Mouse (Mus musculus) regulatory T cell (primary cell): ENCODE results near the gene Cyp2d10.

Experiments
- in situ Hi-C: fragments of 300-600 bp; cut with MboI, MseI; formaldehyde crosslinking; loops from one replicate; pipeline ENCODE4 v1.15.1; 2025; ENCODE audit warnings: high pct_unique_total_duplicates

The Cyp2d10 gene

DNA sequence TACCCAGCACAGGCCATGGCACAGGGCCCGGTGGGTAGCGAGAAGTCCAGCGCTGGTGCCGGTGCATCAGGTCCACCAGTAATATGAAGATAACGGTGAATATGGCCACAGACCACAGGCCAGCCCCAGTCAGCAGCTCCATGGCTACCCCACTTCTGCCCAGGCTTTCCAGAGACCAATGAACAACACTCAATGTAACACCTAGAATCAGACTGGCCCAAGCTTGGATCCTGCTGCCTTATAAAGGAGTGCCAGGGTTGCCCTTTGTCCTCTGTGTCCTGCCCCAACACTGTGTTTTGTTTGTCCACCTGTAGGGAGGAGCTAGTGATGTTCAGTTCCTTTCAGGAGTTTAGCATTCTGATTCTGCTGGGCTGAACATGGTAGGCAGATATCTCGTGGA is at the start of gene Cyp2d10:
Gene Cyp2d10, minus strand, starts transcription at position 215 of the 400 bp plus-strand sequence.
- in situ Hi-C loops: no loop called here

DNA sequence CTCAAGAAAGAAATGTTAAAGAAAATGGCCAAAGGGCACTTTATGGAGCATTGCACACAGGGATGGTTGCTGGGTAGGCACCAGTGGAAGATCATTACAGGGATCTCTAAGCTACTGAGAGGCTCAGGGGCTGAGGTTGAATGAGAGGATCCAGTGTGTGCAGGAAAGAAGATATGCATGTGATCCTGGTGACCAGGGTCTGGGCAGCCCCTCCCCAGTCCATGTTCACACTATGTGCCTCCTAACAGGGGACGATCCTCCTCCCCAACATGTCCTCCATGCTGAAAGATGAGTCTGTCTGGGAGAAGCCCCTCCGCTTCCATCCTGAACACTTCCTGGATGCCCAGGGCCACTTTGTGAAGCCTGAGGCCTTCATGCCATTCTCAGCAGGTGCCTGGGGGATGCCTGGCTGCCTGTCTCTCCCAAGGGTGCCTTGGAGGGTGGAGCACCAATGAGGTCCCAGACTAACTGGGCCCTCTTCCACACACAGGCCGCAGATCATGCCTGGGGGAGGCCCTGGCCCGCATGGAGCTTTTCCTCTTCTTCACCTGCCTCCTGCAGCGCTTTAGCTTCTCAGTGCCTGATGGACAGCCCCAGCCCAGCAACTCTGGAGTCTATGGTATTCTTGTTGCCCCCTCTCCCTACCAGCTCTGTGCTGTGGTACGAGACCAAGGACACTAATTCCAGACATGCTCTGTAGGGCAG is 49.2 kb upstream of the Cyp2d10 start:
- in situ Hi-C loops: loop anchor here (10.0 kb wide), 1 partner anchor 329 kb away; no protein-coding TSS in a partner anchor

DNA sequence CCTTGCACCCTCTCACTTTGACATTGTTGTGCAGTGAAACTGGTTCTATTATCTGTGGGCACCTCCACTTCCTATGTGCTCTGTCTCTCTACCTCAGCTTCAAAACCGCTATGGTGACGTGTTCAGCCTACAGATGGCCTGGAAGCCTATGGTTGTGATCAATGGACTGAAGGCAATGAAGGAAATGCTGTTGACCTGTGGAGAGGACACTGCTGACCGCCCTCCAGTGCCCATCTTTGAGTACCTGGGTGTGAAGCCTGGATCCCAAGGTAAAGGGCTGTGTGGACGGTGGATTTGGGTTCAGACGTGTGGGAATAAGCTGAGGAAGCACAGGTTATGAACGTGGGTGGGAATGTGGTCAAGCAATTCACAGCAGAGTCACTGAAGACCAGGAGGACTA is 46.5 kb upstream of the Cyp2d10 start:
- in situ Hi-C loops: loop anchor here (5.0 to 10.0 kb wide), 2 partner anchors 61 to 331 kb away; partner anchors contain the start of gene Cyp2d11

DNA sequence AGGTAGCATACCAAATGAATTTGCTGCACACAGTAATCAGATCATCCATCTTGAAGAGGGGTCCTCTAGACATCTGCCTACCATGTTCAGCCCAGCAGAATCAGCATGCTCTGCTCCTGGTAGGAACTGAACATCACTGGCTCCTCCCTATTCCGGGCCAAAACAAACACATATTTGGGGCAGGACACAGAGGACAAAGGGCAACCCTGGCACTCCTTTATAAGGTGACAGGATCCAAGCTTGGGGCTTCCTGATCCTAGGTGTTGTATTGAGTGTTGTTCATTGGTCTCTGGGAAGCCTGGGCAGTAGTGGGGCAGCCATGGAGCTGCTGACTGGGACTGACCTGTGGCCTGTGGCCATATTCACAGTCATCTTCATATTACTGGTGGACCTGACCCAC is 45.1 kb upstream of the Cyp2d10 start:
- in situ Hi-C loops: loop anchor here (5.0 to 10.0 kb wide), 2 partner anchors 60 to 333 kb away; partner anchors contain the start of gene Cyp2d11

GRCm38 (mm10) chr15:82450045-82450444 is 43.0 kb upstream of the Cyp2d10 start:
- in situ Hi-C loops: loop anchor here (5.0 to 10.0 kb wide), 2 partner anchors 58 to 335 kb away; partner anchors contain the start of gene Cyp2d11

DNA sequence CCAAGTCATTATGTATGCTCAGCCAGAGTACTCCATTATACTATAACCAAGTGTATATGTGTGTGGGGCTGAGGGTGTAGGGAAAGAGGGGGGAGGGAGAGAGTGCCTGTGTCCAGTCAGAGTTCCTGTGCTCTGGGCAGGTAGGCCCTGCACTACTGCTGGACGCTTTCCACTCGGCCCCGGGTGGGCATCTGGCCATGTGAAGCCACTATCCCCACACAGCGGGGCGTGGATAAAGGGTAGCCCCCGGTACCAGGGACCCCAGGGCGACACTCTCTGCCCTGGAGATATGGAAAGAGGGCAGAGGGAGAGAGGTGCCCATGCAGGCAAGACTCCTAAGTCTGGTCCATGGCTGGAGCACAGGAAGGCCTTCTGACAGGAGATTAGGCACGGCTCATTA is 38.2 kb upstream of the Cyp2d10 start:
- in situ Hi-C loops: no loop called here

GRCm38 (mm10) chr15:82443658-82444057 is 36.7 kb upstream of the Cyp2d10 start:
- in situ Hi-C loops: no loop called here

DNA sequence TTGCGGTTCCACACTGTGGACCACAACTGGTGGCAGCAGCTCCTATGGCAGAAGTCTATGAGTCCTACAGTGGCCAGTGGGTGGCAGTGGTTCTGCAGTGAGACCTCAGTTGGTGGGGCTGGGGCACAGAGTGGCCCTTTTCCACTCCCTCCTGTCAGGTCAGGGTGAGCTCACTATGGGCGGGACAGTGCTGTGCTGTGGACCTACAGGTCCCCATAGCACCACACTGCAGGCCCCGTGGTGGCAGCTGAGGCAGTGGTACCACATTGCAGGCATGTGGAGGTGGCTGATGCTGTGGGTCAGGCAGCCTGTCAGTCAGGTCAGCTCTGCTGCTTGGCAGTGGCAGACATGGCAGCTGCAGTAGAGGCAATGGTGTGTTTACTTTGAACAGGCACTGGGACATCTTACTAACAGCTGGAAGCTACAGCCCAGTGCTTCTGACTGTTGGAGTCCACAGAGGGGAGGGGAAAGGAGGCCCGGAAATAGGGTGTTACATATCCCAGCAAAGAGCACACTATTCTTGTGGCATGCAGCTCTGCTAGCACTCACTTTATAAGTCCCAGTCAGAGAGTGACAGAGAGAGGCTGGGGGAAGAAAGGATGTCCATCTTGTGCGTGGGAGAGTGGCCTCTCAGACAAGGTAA is 31.1 kb upstream of the Cyp2d10 start:
- in situ Hi-C loops: no loop called here

DNA sequence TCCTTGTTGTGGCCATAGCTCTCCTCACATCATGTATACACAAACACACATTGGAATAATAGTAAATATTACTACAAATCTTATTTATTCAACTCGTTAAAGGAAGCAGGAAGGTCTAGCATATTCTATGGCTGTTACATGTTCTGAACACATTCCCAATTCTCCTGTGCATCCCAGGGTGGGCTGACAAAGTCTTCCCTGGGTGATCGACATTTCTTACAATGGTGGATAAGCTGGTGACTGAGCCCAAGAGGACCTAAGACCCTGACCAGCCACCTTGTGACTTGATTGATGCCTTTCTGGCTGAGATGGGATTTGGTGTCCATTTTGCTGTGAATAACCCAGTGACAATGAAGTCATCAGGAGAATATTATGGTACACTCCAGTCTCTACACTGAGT is 28.6 kb upstream of the Cyp2d10 start:
- in situ Hi-C loops: no loop called here

- in situ Hi-C loops: no loop called here
Measured at GRCm38 (mm10) chr15:82435011-82435410, 28.0 kb upstream of the Cyp2d10 start.

- in situ Hi-C loops: no loop called here
Measured at GRCm38 (mm10) chr15:82434541-82434940, 27.5 kb upstream of the Cyp2d10 start.

DNA sequence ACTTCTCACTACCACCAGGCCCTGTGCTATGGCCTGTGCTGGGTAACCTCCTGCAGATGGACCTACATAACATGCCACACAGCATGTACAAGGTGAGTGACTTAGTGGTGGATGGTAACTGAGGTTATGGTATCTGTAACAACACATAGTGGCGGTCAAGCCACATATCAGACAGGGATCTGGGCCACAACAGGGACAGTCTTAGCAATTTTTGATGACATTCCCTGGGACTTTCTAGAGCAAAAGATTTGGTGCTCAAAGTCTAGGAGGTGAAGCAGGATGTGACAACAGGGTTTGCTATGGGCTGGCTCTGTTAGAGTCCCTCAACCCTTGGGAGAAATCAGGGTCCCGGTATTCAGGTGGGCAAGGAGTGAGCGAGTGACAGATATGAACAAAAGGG is 26.6 kb upstream of the Cyp2d10 start:
- in situ Hi-C loops: no loop called here

DNA sequence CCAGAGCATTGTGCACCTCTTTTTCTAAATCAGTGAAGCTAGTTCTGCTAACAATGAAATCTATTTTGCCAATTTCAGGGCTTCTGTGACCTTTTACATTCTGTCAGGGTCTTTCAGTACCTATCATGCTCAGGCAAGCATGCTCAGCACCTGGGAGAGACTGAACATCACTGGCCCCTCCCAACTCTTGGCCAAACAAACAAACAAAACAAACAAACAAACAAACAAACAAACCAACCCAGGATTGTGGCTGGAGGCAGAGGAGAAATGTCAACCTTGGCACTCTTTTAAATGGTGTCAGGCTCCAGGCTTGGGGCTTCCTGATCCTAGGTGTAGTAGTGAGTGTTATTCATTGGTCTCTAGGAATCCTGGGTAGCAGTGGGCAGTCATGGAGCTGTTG is 26.1 kb upstream of the Cyp2d10 start, which contains the start of gene Cyp2d9:
Gene Cyp2d9, plus strand, starts transcription at position 301 of the 400 bp plus-strand sequence.
- in situ Hi-C loops: no loop called here

DNA sequence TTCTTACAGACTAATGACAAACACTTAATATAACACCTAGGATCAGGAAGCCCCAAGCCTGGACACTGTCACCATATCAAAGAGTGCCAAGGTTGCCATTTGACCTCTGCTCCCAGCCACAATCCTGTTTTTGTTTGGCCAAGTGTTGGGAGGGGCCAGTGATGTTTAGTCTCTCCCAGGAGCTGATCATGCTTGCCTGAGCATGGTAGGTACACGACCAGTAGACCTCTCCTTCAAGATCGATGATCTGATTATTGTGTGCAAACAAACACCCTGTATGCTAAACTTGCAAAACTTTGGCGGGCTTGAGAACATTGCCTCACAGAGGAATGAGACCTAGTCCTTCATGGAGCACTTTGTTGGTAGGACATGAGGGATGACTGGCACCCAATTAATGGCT is 16.5 kb upstream of the Cyp2d10 start:
- in situ Hi-C loops: loop anchor here (10.0 kb wide), 1 partner anchor 961 kb away; no protein-coding TSS in a partner anchor

- in situ Hi-C loops: loop anchor here (10.0 kb wide), 1 partner anchor 962 kb away; no protein-coding TSS in a partner anchor
Measured at GRCm38 (mm10) chr15:82422935-82423334, 15.9 kb upstream of the Cyp2d10 start.

GRCm38 (mm10) chr15:82418616-82419015 is 11.6 kb upstream of the Cyp2d10 start:
- in situ Hi-C loops: no loop called here

GRCm38 (mm10) chr15:82416797-82417789 is 10.1 kb upstream of the Cyp2d10 start:
- in situ Hi-C loops: no loop called here

DNA sequence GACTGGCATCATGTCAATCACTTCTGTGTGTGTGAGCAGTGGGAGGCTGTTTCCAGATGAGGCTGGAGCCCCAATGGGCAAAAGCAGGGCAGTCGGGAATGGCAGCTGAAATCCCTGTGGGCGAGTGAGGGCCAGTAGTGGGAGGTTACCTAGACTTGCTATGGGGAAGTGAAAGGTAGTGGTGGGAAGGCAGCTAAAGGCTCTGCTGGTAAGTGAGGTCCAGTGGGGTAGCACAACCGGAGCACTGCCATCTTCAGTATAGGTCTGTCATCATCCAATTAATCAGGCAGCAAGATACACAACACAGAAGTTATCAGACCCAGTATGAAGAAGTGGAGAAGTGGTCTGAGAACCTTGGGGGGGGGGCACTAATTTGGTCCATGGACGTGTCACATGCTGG is 541 bp upstream of the Cyp2d10 start:
- in situ Hi-C loops: no loop called here

- in situ Hi-C loops: no loop called here
Measured at GRCm38 (mm10) chr15:82404163-82404562, 2.8 kb downstream of the Cyp2d10 start.

GRCm38 (mm10) chr15:82403606-82404005 is 3.4 kb downstream of the Cyp2d10 start:
- in situ Hi-C loops: no loop called here

GRCm38 (mm10) chr15:82402741-82403140 is 4.3 kb downstream of the Cyp2d10 start:
- in situ Hi-C loops: no loop called here

DNA sequence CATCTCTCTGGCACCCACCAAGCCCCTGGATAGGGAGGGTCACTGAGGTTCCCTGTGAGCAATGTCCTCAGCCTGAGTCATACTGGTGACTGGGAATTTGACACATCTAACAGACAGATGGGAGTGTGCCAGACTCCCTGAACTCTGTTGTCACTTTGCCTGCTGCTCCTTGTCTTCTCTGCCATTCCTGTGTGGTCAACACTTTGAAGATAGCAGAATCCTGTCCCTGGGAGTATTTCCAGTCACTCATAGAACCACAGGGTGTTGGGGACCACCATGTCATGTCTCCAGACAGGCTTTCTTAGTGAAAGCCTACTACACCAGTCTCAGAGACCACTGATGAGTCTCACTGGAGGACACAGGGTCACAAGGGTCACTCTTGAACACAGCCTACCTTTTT is 4.9 kb downstream of the Cyp2d10 start:
- in situ Hi-C loops: no loop called here
